Mouse (Mus musculus) adrenal gland, postnatal 10 days (tissue): ENCODE measurements at regions not wholly inside any gene's neighbourhood (a gene's known extent, or its start where the extent isn't known, plus 50 kb on each side); places are given as distances from the start of the nearest gene placed in this dataset.
"Not testable (repeated sequence)": the region's sequence is repeated elsewhere in the genome, so short reads cannot be mapped to it uniquely, and the experiment has no call there.

Source experiments
- DNase-seq: peaks from one replicate; pipeline ENCODE4 v3.0.0; 2021; ENCODE audit warnings: mixed read lengths

DNA sequence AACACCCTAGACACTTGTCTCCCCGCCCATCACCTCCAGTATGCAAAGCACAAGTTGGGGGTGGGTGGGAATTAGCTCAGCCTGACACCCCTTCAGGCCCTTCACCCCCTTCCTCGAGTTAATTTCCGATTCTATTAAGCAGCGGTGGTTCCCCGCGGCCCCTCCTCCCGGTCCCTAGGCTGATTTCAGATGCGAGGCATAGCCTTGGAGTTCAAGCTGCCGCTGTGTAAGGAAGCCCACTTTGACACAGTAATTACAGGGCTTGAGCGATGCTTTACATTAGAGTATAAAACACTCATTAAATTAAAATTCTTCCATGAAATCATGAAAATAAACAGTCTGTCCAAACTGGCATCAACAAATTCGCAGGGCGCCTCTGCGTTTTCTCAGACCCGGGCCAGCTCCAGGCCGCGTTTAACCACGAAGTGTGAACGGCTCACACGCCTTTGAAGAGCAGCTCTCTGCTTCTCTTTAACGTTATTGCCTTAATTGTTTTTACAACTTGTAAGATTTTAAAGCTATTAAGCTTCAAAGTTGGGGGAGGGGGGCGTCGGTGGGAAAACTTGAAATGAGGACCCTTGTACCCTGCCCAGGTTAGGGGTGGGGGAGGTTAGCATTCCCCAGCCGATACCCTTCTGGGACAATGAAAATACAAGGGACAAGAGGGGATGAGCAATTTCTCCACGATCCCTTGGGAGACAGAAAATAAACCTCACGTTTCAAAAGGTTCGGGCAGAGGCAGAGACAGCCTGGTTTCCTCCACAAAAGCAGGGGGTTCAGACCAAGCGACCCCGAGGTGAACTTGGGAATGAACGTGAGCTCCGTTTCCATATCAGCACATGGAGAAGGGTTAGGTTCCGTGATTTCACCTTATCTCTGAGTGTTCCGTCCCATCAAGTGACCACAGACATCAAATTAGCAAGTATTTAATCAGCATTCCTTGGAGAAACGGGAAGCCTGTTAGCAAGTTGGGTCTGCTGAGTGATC lies 114.4 kb downstream of the Dicer1 start:
- no peak for DNase-seq

DNA sequence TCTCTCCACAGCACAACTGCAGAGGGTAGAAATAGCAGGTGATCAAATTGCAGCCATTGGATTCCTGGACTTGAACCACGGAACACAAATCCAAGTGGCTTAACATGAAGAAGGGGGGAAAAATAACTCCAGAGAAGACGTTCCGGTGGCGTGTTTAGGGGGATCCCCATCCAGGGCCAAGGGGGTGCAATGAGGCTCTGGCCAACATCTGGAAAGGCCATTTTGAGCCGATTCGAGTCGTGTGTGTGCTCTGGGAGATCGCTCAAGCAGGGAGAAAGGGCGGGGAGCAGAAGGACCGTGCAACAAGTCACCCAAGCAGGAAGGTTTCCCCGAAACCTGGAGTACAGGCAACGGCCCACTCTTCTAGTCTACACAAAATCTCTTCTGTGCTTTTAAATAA lies 115.3 kb downstream of the Dicer1 start:
- DNase-seq, result no peak

DNA sequence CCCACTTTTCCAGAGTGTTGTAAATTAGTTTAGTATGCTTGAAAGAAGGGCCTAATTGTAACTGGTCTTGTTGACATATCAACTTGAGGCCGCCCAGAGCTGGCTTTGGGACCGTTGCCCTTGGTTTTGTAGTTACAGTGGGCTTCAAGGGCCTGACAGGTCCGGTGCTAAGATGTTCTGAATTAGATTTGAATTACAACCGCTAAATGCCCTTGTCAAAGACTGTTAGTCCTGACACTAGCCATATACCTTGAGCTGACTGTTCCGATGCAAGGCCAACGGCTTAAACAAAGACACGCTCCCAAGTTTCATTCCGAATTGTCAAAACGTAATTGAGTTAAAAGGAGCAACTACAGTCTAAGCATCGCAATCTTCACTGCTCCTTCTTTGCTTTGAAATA lies 116.9 kb downstream of the Dicer1 start:
- no peak for DNase-seq

DNA sequence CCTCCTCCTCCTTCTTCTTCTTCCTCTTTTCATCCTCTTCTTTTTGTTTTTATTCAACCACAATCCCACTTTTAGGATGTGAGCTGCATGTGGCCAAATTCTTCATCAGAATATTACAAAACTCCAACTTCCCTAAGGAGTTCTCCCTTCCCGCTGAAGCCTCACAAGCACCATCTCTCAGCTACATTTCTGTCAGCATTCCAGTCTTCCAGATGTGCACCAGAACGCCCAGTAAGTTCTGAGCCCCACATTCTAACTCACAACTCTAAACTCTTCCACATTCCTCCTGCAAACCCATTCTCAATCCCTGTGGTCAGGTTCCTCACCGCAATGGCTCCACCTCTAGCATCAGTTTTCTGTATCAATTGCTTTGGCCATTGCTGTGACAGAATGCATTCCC lies 121.2 kb downstream of the Dicer1 start:
- no peak for DNase-seq

DNA sequence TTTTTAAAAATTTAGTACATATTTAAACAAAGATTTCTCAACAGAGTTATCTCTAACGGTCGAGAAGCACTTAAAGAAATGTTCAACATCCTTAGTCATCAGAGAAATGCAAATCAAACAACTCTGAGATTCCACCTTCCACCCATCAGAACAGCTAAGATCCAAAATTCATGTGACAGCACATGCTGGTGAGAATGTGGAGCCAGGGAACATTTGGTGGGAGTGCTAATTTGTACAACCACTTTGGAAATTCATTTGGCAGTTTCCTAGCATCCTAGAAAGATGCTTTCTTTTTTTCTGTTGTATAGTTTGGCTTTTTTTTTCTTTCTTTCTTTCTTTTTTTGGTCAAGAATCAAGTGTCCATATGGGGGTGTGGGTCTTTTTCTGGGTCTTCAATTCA lies 122.3 kb downstream of the Dicer1 start:
- DNase-seq, result no peak

DNA sequence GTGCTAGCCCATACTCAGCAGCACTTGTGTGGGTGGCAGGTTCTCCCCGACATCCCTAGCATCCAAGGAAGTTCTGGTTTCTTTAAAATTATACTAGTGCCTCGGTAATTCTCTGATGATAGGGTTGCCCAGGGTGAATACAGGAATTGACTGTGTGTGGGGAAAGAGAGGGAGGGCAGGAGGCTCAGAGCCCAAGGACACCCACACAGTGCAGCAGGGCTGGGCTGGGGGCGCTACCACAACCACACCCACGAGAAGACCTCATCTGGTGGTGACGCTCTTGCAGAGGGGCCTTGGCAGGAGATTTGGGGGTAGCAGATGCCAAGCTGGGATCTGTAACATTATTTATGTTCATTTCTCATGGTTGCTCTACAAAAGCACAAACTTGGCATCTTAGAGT lies 125.7 kb downstream of the Dicer1 start:
- DNase-seq, result no peak

DNA sequence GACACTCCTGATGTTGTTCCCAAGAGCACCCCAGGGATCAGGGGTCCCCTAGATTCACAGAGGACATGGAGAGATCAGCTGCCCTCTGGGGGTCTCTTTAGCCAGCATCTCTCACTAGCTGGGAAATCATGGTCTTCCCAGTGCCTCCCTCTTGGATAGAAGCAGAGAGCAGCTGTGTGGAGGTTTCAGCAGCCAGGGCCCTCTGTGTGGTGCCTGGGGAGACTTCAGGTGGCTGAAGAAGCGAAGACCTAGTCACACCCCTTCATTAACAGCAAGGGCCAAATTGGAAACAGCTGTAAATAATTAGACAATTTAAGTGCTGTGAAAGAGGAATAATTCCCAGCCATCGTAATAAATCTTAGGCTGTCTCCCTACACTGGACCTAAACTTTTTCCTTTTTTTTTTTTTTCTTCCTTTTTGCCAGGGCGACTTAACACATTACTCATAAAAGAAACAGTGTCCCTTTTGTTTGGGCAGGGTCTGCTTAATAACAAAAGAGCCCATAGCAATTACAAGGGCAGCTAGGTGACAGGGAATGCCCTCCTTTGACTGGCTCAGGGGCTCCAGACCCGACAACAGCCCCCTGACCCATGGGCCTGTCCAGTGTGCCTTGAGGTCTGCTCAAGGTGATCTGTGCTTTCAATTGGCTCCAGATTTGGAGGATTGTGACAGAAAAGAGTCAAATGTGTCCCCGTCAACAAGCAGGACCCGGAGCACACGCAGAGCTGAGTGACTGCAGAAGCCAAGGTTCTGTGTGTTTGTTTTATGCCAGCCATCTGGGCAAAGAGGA lies 127.7 kb downstream of the Dicer1 start:
- DNase-seq, result no peak

DNA sequence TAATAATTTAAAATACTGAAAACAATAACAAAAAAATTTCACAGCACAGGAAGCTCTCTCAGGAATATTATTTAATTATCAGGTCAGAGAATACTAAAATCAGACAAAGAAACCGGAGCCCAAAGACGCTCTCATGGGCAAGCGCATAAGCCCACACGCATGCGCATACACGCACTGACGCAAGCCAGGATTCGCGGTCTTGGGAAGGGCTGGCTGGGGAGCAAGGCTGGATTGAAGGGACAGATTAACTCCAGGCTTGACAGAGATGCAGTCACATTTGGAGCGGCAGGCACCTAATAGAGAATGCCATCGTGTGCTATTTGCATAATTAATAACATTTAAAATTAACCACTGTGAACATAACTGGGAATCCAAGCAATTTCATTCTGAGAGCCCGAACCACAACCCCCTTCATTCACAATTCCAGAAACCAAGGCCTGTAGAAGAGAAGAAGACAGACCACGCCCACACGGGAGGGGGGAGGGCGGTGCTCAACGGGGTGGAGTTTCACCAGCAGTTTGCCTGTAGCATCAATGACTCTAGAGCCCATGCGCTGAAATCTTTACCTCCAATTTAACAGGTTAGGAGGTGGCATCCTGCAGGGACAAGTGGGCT lies 134.5 kb downstream of the Dicer1 start:
- DNase-seq, result peak; percentile 55

DNA sequence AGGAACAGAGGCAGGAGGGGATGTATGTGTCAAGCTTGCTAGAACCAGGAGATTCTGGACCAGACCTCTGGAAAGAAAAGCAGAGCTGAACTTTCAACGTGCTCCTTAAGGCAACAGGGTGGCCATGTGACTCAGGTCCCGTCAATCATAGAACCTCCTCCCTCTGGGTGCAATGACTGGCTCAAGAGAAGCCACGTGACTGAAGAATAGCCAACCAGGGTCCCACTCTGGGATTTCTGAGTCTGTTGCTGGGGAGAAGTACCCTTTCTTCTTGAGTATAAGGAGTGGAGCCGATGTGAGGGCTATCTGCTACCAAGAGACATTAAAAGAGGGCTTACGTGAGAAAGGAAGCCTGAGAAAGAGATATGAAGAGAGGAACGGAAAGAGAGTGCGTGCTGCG lies 137.5 kb downstream of the Dicer1 start:
- peak; percentile 35 for DNase-seq

DNA sequence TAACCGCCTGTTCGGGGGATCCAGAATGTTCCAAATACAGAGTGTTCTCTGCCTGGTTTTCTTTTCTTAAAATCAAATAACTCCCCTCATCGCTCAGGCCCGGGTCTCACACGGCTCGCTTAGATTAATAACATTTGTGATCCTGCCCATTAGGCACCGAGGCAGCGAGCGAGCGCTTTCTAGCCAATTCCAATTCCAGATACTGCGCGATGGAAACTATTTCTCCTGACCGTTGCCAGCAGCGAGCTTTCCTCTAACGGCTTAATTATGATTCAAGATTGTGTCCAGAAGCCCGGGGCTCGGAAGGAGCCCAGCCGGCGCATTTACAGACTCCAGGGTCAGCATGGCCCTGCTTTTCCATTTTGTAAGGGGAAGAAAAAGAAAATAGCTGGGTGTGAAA lies 136.6 kb upstream of the Gsc start:
- DNase-seq, result no peak

DNA sequence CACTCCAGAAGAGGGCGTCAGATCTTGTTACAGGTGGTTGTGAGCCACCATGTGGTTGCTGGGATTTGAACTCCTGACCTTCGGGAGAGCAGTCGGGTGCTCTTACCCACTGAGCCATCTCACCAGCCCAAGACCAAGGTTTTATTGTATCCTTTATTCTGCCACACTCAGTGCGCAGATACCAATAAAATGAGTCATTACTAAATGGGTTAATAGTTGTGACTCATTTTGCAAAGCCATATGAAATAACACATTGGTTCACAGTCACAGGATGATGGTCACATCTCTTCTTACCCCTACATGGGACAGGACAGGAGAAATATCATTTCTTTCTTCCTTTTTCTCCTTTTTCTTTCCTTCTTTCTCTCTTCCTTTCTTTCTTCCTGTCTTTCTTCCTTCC lies 135.8 kb upstream of the Gsc start:
- DNase-seq, result not testable (repeated sequence)

DNA sequence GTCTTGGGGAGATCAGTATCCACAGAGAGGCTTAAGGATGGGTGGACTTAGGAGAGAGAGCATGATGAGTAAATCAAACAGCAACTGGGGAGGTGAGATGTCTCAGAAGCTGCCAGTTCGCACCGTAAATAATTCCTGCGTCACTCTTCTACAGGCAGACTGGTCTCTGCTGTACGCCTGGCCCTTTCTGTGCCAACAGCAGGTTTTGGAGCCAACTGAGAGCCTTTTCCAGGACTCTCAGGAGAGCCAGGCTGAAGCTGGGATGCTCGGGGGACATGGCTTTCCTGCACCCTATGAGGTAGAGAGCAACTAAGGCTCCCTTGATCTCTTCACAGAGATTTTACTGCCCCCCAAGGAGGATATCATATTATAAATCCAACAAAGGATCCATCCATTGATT lies 134.3 kb upstream of the Gsc start:
- no peak for DNase-seq

DNA sequence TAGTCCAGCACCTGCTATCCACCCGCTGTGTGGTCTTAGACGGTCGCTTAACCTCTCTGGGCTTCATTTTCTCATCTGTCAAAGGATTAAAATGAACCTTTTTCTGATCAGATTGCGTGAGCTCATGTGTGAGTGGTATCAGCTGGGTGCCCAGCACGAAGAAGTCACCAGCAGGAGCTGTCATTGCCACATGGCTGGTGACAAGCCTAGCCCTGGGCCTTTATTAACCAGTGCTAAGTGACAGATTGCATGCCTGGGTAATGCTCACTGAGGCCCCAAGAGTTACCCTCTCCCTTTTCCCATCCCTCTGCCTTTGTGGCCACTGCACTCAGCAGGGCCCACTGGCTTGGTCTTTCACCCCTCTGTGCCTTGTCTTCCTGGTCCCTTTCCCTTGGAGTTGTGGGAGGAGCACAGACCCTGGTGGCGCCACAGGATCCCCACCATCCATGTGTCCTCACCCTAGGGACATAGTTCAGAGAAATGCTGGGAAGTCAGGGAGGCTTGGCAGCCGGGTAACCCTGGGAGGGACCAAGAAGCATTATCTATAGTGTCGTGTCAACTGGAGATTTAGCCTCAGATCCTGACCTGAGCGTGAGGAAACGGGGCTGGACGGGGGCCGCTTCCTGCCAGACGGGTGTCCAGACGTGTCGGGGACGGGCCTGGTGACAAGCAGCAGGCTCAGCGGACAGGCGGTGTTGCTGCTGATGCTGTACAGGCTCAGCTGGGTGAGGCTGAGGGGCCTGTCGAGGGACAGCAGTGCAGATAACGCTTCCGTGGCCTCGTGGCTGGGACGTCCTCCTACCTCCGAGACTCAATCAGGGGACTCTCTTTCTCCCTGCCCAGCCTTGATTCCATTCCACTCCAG lies 132.6 kb upstream of the Gsc start:
- DNase-seq, result peak; percentile 19

DNA sequence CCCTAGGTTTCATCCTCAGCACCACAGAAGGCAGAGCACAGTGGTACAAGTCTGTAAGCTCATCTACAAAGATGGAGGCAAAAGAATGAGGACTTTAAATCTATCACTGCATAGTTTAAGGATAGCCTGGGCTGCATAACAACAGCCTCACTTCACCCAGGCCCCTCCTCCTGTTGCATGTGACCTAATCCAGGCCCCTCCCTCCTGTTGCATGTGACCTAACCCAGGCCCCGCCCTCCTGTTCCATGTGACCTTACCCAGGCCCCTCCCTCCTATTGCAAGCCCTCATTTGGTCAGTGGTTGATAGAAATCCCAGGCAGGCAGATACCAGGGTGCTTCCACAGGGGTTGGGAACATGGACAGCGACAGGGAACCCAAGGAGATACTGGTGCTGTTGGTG lies 124.9 kb upstream of the Gsc start:
- no peak for DNase-seq

DNA sequence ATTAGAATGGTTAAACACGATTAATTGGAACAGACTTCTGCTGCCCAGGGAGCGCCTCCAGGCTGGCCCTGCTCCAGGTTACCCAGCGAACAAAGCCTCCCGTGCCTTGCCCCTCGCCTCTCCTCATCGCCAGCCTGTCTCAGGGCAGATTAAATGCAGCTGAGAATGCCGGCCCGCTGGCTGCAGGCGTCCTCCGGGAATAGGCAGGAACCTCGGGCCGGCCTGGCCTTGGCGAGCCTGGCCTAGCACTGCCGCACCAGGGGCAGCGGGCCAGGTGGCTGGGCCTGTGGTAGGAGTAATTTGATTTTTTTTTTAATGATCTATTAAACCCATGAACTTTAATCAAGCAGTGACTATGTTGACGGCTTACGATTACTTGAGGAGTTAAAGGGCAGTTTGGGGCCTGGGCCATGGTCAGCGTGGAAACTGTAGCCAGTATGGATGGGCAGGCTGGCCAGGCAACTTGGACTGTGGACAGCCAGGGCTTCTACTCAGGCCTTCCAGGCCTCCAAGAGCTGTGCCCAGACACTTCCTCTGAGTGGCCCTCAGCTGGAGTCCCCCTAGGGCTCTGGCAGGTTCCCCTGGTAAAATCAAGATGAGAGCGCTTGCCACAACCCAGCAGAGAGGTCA lies 120.5 kb upstream of the Gsc start:
- peak; percentile 77 for DNase-seq

DNA sequence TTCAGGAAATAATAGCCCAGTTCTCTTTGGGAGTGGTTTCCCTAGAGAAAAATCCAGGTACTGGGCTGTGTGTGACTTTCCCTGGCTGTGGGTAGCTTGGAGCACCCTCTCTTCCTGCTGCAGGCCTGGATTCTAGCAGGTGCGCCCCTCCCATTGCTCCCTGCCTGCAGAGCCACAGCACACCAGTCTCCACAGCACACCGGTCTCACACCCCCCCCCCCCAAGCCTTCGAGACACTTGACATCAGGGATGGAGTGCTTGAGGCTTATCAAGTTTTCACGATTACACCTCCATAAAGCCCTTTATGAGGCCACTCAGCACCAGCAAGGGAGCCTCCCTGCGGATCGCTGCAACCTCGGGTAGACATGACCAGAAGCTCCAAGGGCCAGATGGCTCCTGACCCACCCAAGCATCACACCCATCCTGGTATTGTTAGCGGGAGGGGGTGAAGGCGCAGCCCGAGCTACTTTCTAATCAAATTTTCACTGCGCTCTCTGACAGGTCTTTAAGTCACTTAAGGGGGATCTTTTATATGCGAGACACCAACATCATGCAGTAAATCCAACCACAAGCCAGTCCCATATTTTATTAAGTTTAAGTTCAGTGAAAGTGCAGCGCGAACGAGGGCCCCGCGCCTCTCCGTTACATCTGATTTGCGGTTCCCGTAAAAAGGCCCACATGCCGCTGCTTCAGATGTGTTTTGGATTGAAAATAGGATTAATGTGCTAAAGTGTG lies 119.8 kb upstream of the Gsc start:
- no peak for DNase-seq

DNA sequence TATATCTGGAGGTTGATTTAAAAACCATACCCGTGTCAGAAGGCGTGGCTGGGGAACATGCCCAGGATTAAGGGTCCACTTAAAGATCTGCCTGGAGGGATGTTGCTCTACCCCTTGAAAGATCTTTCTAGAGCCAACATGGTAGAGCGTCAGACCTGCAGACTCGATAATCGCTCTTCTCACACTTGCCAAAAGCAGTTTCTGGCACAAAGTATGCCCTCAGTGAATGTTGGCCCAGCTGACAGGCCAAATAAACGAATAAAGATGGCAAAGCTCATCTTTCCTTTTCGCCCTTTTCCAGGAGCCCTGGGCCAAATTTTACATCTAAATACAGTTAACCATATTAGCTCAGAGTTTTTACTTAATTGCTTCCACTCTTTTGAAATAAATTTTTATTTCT lies 118.4 kb upstream of the Gsc start:
- no peak for DNase-seq

DNA sequence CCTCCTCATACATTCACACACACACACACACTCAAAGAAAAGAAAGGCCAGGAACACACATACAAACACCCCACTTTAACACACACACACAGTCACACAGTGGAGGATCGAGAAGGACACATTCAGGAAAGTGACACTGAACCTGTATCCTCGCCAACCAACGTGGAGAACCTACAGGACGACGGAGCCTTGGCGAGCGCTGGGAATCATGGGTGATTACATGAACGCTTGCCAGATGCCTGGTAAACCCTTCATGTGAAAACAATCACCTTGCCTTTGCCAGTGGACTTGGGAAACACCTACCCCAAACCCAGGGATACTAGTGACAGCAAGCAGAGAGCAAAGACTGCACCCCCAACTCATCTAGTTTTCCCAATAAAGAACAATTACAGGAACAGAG lies 117.2 kb upstream of the Gsc start:
- no peak for DNase-seq

DNA sequence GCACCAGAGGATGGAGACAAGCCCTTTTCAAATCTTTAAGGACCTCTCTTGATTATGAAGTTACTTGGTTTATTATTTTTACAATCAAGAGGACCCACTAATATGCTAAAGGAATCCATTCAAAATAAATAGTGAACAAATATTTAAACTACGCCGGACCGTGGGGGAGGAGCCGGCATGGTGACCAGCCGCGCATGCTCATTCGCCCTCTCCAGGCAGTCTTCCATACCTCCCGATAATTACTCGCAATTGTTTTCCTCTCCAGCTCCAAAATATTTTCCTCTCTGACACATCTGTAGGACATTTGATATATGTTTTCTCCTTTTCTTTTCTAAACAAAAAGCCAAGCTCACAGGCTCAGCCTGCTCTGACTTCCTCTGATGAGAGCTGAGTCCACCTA lies 111.3 kb upstream of the Gsc start:
- no peak for DNase-seq

DNA sequence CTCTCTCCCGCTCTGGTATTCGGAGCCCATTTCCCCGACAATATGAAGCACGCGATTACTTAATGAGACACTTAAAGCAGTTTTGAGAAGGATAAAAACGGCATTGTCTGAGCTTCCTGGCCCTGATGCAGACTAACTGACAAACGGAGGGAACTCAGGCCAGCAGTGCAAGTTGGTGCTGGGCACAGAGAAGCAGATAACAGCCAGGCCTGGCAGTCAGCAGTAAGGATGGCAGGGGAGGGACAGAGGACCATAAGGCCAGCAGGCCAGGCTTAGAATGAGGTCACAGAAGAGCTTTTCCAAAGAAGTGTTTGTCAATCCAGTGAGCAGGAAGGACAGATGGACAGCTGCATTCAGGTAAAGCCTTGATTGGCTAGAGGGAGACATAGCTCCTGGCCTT lies 107.7 kb upstream of the Gsc start:
- no peak for DNase-seq

DNA sequence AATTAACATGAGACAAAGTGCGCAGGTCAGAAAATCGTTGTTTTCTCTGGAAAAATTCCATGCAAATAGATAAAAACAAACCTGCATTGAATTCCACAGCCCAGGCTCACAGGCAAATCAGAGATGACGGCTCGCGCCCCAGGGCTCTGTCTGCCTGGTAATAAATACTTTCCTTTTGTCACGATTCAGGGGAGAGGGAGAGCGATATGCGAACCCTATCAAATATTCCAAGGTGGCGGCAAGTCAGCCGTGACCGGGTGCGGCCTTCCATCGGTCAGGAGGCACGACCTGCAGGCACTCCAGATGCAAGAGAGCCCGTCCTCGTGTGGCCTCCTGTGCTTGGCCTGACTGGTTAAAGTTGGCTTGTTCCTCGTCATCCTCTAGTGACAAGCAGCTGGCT lies 94.5 kb upstream of the Gsc start:
- no peak for DNase-seq
